Mouse (Mus musculus) heart, postnatal 0 days (tissue): Measurements from ENCODE around the gene Map9.

Experiments
- CTCF ChIP-seq: IDR thresholded peaks from 2 replicates; pipeline ENCODE4 v1.5.1; 2016; ENCODE audit warnings: antibody characterized with exemption, control low read depth, low read depth
- EP300 ChIP-seq: IDR thresholded peaks from 2 replicates; pipeline ENCODE4 v1.6.1; 2016; ENCODE audit warnings: antibody characterized with exemption, low read depth

DNA sequence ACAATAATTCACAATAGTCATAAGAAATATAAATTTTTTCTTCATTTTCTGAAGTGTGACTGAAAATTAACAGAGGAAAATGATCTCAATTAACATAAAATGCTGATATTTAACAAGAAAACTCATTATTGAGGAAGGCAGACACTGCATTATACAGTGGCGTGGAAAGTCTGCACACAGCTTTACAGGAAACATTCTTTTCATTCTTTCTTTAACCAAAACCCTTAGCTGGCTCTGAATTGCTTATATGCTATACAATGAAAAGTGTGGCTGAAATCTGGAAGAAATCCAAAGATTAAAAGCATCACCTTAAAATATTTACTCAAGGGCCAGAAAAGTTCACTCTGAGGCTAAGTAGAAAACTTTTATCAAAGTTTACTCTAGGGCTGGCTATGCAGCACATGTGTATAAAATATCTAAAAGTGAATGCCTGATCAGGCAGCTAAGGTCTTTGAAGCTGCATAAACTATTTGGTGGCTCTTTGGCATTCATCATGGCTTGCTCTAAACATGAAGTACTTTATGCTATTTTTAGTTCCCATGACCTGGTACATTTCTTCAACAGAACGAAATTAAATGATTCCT lies 9.5 kb upstream of the Map9 start:
- TF ChIP-seq EP300 (no peak), CTCF (no peak)
